Mouse (Mus musculus): Measurements from ENCODE around the gene Crtam.

Crtam gene

DNA sequence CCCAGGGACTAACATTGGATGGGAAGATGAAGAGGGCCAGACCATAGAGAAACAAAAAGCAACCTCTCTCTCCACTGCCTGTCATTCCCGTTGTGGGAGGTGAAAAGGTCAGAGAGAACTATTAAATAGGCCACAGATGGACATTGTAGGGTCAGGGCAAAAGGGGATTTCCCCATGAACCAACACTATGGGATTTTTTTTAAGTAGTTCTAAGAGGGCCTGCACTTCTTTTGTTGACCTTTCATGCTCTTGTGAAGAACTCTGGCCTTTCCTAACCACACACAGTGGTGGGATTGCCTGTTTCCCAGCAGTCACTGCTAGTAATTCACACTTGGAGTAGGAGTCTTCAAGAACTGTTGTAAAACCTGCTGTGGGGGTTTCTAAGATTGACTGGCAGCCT is 3.4 kb upstream of the Crtam start:
- no peak for DNase-seq (ENCODE audit: low spot score)

DNA sequence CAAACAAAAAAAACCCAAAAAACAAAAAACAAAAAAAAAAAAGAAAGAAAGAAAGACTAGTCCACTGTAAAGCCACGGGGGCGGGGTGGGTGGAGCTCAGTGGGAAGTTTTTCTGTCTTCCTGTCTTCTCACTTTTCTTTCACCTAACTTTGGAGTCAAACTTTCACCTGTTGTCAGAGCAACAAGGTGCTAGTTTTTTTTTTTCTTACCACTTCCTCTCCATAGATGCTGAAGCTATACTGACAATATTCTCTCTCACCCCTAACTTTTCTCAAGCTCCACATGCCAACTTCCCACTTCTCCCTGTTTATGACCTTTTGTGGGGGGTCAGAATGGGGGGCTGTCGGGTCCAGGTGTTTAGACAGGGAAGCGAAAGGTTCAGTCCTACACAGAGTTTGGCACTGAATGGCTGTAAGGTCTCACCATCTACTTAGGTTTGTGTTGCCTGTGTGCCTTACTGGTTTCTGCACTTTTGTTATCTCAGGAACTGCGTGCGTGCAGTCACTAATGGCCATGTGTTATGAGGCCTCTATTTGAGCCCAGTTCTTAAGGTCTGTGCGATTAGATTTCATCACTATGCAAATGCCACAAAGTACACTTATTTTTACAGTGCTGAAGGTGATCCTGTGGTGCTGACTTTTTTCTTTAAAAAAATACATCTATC is 7.2 kb downstream of the Crtam start:
- DNase-seq (ENCODE audit: low spot score), result no peak

DNA sequence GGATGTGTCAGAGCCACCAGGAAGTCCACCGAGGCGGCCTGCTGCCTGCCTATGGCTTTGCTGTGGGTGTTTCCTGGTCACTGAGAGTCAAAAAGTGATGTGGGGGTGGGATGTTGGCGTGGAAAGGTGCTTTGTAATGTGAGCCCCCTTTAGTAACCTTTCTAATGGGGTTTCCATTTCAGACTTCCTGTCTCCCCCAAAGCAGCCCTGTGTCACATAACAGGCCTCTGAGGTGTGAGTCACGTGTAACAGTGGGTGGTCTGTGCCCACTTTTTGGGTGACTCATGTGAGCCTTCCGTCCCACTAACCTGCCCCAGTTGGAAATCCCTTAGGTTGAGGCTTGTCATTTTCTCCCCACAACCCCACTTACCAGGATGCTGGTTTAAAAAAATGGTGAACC is 10.4 kb downstream of the Crtam start:
- no peak for DNase-seq (ENCODE audit: low spot score)

DNA sequence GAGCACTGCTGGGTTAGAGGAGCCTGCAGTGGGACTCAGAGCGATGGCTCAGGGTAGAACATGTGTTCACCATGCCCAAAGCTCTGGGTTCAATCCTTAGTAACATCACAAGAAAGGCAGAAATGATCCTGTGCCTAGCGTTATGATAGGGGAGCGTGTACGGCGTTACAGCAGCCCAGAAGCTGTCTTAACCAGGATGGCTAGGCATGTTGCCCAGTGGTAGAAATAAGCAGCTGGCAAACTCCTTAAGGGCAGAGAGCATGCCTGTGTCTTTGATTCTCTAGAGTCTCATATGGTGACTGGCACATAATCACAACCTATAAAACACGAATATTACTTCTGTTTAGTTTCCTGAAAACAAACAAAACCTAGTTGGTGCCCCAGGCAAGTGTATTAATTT is 12.9 kb downstream of the Crtam start:
- DNase-seq (ENCODE audit: low spot score), result no peak

DNA sequence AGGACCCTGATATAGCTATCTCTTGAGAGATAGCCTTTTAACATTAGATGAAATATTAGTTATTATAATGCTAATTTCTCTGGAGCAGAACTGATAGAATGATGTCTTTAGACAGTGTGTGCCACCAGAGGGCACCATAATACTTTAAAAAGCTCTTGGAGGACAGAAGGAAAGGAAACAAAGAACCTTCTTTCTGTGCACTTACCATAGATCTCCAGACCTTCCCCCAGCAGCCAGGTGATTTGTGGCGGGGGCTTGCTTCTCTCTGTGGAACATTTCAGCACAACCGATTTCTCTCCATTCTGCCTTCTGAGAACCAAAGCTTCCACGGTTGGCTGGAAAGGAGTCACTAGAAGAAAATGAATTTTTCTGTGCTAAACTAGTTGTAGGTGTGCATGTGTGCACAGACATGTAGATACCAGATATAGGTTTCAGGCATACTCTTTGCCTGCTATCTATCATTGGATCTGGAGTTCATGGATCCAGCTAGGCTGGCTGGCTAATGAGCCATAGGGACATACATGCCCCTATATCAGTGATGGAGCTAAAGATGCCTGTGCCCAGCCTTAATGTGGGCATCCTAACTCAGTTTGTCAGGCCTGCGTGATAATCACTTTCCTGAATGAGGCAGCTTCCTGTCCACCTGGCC is 14.4 kb downstream of the Crtam start:
- DNase-seq (ENCODE audit: low spot score), result peak; percentile 82

DNA sequence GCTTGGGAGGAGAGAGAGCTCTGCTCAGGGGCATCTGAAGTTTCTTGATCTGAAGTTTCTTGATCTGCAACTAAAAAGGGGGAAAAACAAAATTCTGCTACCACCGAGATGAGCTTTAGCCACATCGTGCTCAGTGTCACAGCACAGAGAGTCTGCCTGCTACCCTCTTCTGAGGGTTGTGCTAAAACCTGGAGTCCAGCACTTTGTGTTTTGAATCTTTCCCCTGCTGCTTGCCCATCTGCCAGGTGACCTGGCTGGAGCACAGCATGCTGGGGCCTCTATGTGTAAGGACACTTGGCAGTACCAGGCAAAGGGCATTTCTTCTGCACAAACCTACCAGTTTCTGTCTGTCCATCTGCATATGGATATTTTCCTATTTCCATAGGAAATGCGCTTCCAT is 20.1 kb downstream of the Crtam start:
- no peak for DNase-seq (ENCODE audit: low spot score)

DNA sequence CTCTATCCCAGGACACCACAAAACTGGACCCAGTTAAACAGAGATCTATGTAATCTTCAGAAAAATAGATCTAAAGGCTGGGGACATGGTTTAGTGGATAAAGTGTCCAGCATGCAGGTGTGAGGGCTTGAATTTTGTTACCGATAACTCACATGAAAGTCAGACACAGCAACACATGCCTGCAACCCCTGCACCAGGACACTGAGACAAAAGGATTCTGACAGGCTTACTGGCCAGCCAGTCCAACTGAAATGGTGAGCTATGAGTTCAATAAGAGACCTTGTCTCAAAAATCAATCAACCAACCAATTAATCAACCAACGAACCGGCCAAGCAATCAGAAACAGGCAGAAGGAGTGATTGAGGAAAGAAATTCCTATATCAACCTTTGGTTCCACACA is 20.7 kb downstream of the Crtam start:
- DNase-seq (ENCODE audit: low spot score), result no peak

DNA sequence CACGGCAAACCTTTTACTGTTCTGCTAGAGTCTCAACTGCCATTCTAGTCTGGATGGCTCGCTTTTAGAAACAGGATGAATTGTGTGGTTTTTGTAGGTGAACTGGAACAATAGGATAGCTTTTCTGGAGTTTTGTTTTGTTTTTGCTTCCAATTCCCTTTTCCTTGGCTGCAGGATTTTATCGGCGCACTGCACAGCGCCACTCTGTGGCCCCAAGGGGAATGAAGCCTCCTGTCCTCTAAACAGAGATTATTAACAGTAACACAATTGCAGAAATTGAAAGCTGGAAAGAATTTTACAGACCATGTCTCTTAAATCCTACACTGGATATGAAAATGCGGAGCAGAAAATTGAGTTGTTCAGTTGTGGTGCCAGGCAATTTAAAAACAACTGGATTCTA is 21.9 kb downstream of the Crtam start:
- peak; percentile 69 for DNase-seq (ENCODE audit: low spot score)

DNA sequence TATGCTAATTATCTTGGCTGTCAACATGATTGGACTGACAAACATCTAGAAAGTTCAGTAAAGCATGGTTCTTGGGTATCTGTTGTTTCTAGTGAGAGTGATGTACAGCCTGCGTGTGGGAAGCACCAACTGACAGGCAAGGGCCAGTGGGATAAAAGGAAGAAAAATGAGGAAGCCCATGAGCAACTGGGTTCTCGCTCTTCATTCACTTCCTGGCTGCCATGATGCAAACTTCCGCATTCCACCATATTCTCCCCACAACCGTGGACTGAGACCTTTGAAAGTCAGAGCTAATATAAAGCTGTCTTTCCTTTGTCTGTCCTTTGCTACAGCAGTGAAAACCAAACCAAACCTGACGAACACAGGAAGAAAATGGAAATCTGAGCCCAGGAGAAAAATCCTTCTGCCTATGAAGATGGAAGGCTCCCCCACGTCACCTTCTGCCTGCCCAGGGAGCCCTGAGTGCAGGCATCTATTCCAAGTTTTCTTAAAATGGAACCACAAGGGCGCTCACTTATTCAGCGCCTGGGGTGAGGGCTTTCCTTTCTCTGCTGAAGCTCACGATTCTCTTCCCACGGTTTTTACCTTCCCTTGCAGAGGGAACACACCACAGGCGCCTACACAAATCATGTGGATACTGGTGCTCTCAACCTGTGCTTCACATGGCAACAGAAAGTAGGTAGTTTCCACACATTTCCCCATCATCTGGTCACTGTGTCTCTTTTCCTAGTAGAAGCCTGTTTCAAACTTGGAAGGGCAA is 30.2 kb downstream of the Crtam start:
- DNase-seq (ENCODE audit: low spot score), result no peak

DNA sequence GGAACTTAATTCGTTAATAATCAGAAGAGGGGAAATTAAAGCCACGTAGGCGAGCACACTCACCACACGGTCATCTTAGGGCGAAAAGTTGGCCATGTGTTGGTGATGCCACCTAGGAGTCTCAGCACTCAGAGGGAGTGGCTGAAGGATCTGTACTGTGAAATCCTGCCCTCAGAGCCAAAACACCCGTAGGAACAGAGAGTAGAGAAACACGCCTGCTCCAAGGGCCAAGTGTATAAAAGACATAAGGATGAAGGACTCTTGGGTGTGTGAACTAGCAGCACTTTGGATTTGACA is 40.1 kb downstream of the Crtam start:
- DNase-seq (ENCODE audit: low spot score), result no peak

DNA sequence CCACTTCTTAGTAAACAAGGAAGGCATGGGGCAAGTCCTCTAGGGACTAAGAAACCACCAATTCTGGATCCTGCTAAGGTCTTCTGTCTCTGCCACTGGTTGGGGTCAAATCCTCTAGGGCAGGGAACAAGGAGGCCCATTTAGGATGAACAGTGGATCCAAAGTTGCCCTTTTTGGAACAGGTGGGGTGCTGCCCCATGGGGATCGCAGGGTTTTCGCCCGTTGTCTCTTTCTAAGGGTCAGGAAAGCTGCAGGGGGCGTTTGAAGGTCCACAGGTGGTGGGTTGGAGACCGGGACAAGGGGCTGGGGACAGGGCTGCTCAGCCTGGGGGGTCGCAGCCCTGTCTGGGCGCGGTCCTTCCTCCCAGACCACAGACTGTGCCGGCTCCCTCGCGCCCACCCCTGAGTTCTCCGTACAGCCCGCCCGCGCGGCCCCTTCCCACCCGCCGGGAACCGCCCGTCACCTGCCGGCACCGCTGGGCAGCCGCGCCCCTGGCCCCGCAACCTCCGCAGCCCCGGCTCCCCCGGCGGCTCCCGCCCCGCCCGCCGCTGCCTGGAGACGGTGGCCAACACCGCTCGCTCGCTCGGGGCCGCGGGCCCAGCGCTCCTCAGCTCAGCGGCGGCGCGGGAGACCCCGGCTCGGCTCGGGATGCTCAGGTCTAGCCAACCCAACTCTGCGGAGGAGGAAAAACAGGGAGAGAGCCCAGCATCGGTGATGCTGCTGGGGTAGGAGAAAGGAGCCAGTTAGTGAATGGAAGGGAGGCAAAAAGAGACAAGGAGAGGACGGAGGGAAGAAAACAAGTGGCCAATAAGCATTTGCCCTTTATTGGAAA is 40.6 kb downstream of the Crtam start, which contains the start of gene Jhy:
Jhy (minus strand) TSS at position 533 of the 832 bp plus-strand sequence.
- peak; percentile 49 for DNase-seq (ENCODE audit: low spot score)

DNA sequence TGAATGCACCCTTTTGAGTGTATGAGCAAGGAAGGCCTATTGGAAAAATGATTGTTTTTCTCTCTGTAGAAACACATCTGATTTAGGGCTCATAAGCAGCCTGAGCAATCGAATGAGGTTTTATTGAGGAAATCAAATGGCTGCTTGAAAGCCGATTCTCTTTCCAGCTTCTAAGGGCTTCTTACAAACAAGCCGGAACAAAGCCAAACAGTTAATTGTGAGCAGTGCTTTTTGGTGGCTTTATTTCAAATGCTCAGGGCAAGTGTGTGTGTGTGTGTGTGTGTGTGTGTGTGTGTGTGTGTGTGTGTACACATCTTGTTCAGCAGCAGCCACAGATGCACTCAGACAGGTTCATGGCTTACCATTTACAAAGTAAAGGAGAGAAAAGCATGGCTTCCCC is 43.0 kb downstream of the Crtam start:
- DNase-seq (ENCODE audit: low spot score), result no peak

DNA sequence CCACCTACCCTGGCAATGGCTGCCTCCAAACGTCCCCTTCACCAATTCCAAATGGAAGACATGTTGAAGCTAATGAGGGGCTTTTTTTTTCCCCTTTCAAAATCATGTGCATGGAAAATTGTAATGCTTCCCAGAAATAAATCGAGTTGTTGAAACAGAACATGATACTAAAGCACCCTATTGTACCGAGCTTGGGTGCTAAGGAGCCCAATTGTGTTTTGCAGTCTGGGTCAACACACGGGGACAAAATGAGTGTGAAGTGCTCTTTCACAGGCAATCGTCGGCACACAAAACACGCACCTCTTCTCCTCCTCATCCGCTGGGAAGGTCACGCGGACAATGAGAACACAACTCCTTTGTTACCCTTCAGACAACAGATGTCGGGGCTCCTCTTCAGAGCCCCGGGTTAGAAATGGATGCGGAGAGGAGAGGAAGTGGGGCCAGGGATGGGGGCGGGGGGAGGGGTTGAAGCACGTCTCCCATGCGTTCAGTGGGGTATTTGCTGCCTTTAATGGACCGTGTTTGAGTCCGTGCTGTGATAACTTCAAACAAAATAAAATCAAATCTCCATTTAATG is 55.3 kb downstream of the Crtam start:
- peak; percentile 56 for DNase-seq (ENCODE audit: low spot score)

DNA sequence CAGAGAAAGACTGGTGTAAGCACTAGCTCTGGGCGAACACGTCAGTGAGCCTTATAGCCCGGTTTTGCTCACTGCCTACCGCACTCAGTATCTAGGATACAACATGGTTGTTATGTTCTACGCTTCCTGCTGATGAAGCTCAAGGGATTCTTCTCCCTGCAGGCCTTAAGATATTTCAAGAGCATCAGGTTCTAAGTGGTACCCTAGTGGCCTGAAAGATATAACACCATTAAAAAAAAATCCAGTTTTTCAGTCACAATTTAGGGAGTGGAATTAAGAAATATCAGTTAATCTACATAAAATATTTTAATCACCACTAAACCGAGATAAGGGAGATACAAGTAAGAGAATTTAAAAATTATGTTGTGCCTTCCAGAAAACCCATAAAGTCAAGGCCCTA is 56.0 kb downstream of the Crtam start:
- no peak for DNase-seq (ENCODE audit: low spot score)

DNA sequence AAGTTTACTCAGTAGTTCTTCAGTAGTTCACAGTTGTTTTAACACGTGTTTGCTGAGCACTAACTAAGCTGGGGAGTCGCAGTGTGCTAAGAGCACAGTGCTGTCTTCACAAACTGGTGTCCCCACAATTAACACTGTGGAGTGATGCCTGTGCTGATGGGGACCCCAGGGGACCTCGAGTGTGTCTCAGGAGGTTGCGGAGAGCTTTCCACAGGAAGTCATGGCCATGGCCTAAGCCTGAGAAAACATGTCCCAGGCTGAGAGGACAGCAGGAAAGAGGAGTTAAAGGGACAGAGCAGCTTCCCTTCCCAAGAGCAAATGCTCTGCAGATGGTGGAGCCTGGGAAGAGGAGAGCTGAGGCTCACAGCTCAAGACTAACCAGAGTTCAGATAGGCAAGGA is 57.3 kb downstream of the Crtam start:
- DNase-seq (ENCODE audit: low spot score), result no peak

DNA sequence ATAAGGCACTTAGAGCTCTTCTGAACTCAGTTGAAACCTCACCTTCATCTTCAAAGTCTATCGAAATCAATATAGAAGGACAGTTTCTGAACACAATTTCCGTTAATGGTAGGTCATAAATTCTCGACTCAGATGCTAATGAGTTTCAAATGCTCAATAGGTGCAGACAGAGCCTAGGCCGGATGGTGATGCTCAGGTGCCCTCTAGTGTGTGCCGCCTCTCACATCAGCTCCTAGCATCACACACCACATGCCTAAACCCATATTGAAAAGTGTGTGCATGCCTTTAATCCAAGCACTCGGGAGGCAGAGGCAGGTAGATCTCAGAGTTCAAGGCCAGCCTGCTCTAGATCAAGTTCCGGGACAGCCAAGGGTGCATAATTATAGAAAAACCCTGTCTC is 67.0 kb downstream of the Crtam start:
- DNase-seq (ENCODE audit: low spot score), result no peak

DNA sequence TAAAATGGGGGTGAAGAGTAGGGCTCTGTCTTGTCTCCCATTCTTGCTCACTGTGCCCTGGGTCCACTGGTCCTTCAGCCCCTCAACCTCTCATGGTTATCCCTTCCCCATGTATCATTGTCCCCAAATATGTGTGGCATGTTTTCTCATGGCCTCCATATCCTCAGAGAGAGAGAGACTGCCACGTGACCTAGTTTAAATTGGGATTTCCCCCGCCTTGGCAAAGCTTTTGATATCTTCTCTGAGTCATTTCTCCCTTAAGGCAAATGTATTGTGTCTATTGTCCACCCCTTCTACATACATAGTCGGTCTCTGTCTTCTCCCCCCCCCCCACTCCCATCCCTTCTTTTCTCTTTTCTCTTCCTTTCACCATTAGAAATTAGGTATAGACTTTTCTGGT is 71.1 kb downstream of the Crtam start:
- DNase-seq (ENCODE audit: low spot score), result no peak

DNA sequence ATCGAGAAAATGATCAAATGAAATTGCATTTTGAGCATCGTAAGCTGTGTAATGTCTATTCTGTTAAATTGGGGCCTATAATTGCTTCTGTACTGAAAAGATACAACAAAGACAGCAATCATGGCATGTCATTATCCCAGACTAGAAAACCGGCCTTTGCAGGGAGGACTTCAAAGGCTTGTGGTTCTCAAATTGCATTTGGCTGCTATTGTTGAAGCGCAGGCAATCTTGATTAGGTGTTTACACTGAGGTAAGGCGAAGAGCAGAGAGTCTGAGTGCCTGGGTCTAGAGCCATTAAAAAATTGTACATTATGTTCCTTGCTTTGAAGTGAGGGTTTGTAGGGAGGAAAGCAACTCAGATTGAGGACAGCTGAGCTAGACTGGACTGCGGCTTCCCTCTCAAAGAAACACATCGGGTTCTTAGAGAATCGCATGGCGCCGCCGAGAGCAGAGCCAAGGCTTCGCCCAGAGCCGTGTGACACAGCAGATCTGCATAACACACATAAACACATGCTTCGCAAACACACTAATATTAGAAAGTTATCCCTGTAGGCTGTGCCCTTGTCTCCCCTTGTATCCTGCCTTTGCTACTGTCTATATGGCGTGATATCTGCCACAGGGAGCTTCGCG is 77.0 kb downstream of the Crtam start:
- no peak for DNase-seq (ENCODE audit: low spot score)
